Mouse (Mus musculus) MEL (cell line): Measurements from ENCODE around the gene Pde4a. TPM values are rescaled to one million over a fixed set of nuclear protein-coding genes. Genes with fewer than 3 reads are reported as not detected.
A peak's percentile ranks its signal among the peaks of the same experiment; 100 is the strongest.

Experiments
- DNase-seq: peaks from one replicate; pipeline ENCODE4 v3.0.0; 2011; ENCODE audit warnings: low read depth, low spot score
- H3K27ac ChIP-seq: 2 replicates; pipeline ENCODE4 v1.5.1; 2012; ENCODE audit warnings: low read depth, mild to moderate bottlenecking, control low read depth, low read length, moderate library complexity; ENCODE audit not compliant: control insufficient read depth
- H3K27me3 ChIP-seq, 2 experiments: fragments of 150-350 bp in 1 of 2; sonication (generic) in 1 of 2; 2 replicates each; pipeline ENCODE4 v1.6.1; 2012; ENCODE audit warnings: low read length in 2 of 2, mild to moderate bottlenecking in 2 of 2, improper control_type of control experiment in 1 of 2, moderate library complexity in 1 of 2; ENCODE audit not compliant: insufficient read depth in 2 of 2, control insufficient read depth in 1 of 2
- H3K36me3 ChIP-seq, 2 experiments: 2 replicates each; pipeline ENCODE4 v1.6.1; 2012 to 2014; ENCODE audit warnings: low read length in 2 of 2, improper control_type of control experiment in 1 of 2, inconsistent platforms in 1 of 2, mild to moderate bottlenecking in 1 of 2; ENCODE audit not compliant: insufficient read depth in 2 of 2, control insufficient read depth in 1 of 2
- H3K4me1 ChIP-seq, 2 experiments: fragments of 150-350 bp in 1 of 2; sonication (generic) in 1 of 2; 2 replicates each; pipeline ENCODE4 v1.6.1; 2012; ENCODE audit warnings: low read length in 2 of 2, improper control_type of control experiment in 1 of 2, mild to moderate bottlenecking in 1 of 2; ENCODE audit not compliant: insufficient read depth in 2 of 2, control insufficient read depth in 1 of 2
- H3K4me3 ChIP-seq, 2 experiments: fragments of 150-350 bp in 1 of 2; sonication (generic) in 1 of 2; 2 replicates each; pipeline ENCODE4 v1.5.1; 2012; ENCODE audit warnings: low read depth in 2 of 2, low read length in 2 of 2, mild to moderate bottlenecking in 2 of 2, moderate library complexity in 2 of 2, control low read depth in 1 of 2, improper control_type of control experiment in 1 of 2; ENCODE audit not compliant: control insufficient read depth in 1 of 2, insufficient read depth in 1 of 2
- H3K79me2 ChIP-seq: 2 replicates; pipeline ENCODE4 v1.6.1; 2012; ENCODE audit warnings: mild to moderate bottlenecking, low read length, moderate library complexity; ENCODE audit not compliant: control insufficient read depth, poor library complexity, insufficient read depth
- H3K9ac ChIP-seq: 2 replicates; pipeline ENCODE4 v1.6.1; 2012; ENCODE audit warnings: low read depth, mild to moderate bottlenecking, control low read depth, low read length, moderate library complexity; ENCODE audit not compliant: control insufficient read depth, poor library complexity, severe bottlenecking
- H3K9me3 ChIP-seq: fragments of 150-350 bp; sonication (generic); replicated peaks from 2 replicates; pipeline ENCODE4 v1.6.1; 2012; ENCODE audit warnings: mild to moderate bottlenecking, low read length, improper control_type of control experiment, moderate library complexity; ENCODE audit not compliant: insufficient read depth
- BHLHE40 ChIP-seq: IDR thresholded peaks from 2 replicates; pipeline ENCODE4 v1.6.1; 2012; ENCODE audit warnings: low read depth, mild to moderate bottlenecking, inconsistent platforms, low read length, improper control_type of control experiment, borderline replicate concordance
- CHD1 ChIP-seq: IDR thresholded peaks from 2 replicates; pipeline ENCODE4 v1.6.1; 2012; ENCODE audit warnings: low read depth, mild to moderate bottlenecking, inconsistent platforms, low read length, improper control_type of control experiment
- CHD2 ChIP-seq: IDR thresholded peaks from 2 replicates; pipeline ENCODE4 v1.6.1; 2011; ENCODE audit warnings: low read length, improper control_type of control experiment
- CTCF ChIP-seq, 3 experiments: IDR thresholded peaks in 2 of 3; conservative IDR thresholded peaks in 1 of 3; 2 replicates each; pipeline ENCODE4 v1.5.1; 2011 to 2012; ENCODE audit warnings: low read length in 3 of 3, low read depth in 2 of 3, mild to moderate bottlenecking in 2 of 3, improper control_type of control experiment in 1 of 3, inconsistent platforms in 1 of 3, mixed read lengths in 1 of 3, moderate library complexity in 1 of 3; ENCODE audit not compliant: control insufficient read depth in 1 of 3, insufficient read depth in 1 of 3, poor library complexity in 1 of 3, severe bottlenecking in 1 of 3
- GABPA ChIP-seq: IDR thresholded peaks from 2 replicates; pipeline ENCODE4 v1.6.1; 2012; ENCODE audit warnings: low read depth, mild to moderate bottlenecking, inconsistent platforms, low read length, improper control_type of control experiment, moderate library complexity
- GATA1 ChIP-seq: IDR thresholded peaks from 2 replicates; pipeline ENCODE4 v1.6.1; 2011; ENCODE audit warnings: low read depth, low read length, improper control_type of control experiment
- KAT2A ChIP-seq: conservative IDR thresholded peaks from 2 replicates; pipeline ENCODE4 v1.6.1; 2012; ENCODE audit warnings: low read depth, low read length, improper control_type of control experiment, inconsistent platforms
- NRF1 ChIP-seq: IDR thresholded peaks from 2 replicates; pipeline ENCODE4 v1.6.1; 2014; ENCODE audit warnings: low read depth, mild to moderate bottlenecking, inconsistent platforms, low read length, improper control_type of control experiment, moderate library complexity; ENCODE audit not compliant: poor library complexity, insufficient read depth, severe bottlenecking
- POLR2AphosphoS5 ChIP-seq: IDR thresholded peaks from 2 replicates; pipeline ENCODE4 v1.6.1; 2012; ENCODE audit warnings: low read depth, borderline replicate concordance, mild to moderate bottlenecking, inconsistent platforms, low read length, moderate library complexity, mixed read lengths
- SMC3 ChIP-seq: IDR thresholded peaks from 2 replicates; pipeline ENCODE4 v1.6.1; 2011; ENCODE audit warnings: low read depth, low read length, improper control_type of control experiment
- TAL1 ChIP-seq: IDR thresholded peaks from 2 replicates; pipeline ENCODE4 v1.6.1; 2012; ENCODE audit warnings: mild to moderate bottlenecking, inconsistent platforms, low read length, moderate library complexity, mixed read lengths
- UBTF ChIP-seq: IDR thresholded peaks from 2 replicates; pipeline ENCODE4 v1.6.1; 2012; ENCODE audit warnings: low read depth, mild to moderate bottlenecking, inconsistent platforms, low read length, improper control_type of control experiment, moderate library complexity, borderline replicate concordance; ENCODE audit not compliant: insufficient read depth
- ZKSCAN1 ChIP-seq: IDR thresholded peaks from 2 replicates; pipeline ENCODE4 v1.6.1; 2012; ENCODE audit warnings: low read depth, mild to moderate bottlenecking, inconsistent platforms, low read length, improper control_type of control experiment, moderate library complexity
- polyA plus RNA-seq, 2 experiments: library from polyadenylated mRNA; stranded (reverse) in 1 of 2; unstranded in 1 of 2; fragments of >175 nt in 1 of 2; fragments of >200 nt in 1 of 2; gene quantifications; 2 replicates each; pipeline versions ENCODE4 v1.2.1 to v1.2.4; 2012; ENCODE audit warnings: low replicate concordance in 2 of 2, low read depth in 1 of 2; ENCODE audit not compliant: insufficient read length in 2 of 2, insufficient read depth in 1 of 2, missing spikeins in 1 of 2
- total RNA-seq: library from RNA; depleted of rRNA; stranded (reverse); fragments of 300-350 nt; gene quantifications from 2 replicates; pipeline ENCODE4 v1.2.3, GENCODE M21; 2012

The Pde4a gene
- total and polyA plus RNA-seq, 3 experiments, result 16.6 to 53.9 (median 45.6) TPM

GRCm38 (mm10) chr9:21126259-21126627, 39.3 kb upstream of the Pde4a start:
- no peaks in the 10 kb centered on the region for H3K27me3 ChIP-seq
- H3K4me1 ChIP-seq, result peaks cover 12 to 33% of the 10 kb centered on the region in 2 experiments
- H3K4me3 ChIP-seq, result no peak overlapping the region
- H3K36me3 ChIP-seq, result peaks cover 2 to 28% of the 10 kb centered on the region in 2 experiments; a peak in 3 of 4 replicates
- TF ChIP-seq KAT2A (no peak), TAL1 (peak; percentile 85)
- peaks cover 8% of the 10 kb centered on the region for H3K79me2 ChIP-seq
- H3K27ac ChIP-seq, result peak overlapping the region; percentile 78
- DNase-seq, result peak; percentile 100
- no peaks in the 10 kb centered on the region for H3K9me3 ChIP-seq
- peak overlapping the region; percentile 41 for H3K9ac ChIP-seq

GRCm38 (mm10) chr9:21131059-21131956, 34.2 kb upstream of the Pde4a start, which contains the start of gene Tyk2:
Gene Tyk2, minus strand, starts transcription at chr9:21131243.
- peak; percentile 100 for DNase-seq
- Histone ChIP-seq H3K79me2 (peaks cover 8% of the 10 kb centered on the region), H3K9ac (peak within 1 kb of the TSS; percentile 73), H3K27me3 (no peaks in the 10 kb centered on the region), H3K9me3 (no peaks in the 10 kb centered on the region), H3K4me1 (peaks cover 8 to 40% of the 10 kb centered on the region in 2 experiments), H3K4me3 (peak within 1 kb of the TSS; percentile 64 to 79), H3K27ac (peak within 1 kb of the TSS; percentile 61), H3K36me3 (peaks cover 0 to 36% of the 10 kb centered on the region in 2 experiments; a peak in 2 of 4 replicates)
- TF ChIP-seq GATA1 (no peak), POLR2AphosphoS5 (peak; percentile 71)

GRCm38 (mm10) chr9:21132102-21132775, 33.3 kb upstream of the Pde4a start:
- Histone ChIP-seq H3K9me3 (no peaks in the 10 kb centered on the region), H3K27me3 (no peaks in the 10 kb centered on the region), H3K4me3 (0 out of 4 replicates have a peak overlapping the region, but pooled peaks have one; percentile 0 to 1), H3K79me2 (peaks cover 8% of the 10 kb centered on the region), H3K4me1 (peaks cover 4 to 32% of the 10 kb centered on the region in 2 experiments), H3K36me3 (peaks cover 3 to 27% of the 10 kb centered on the region in 2 experiments; a peak in 3 of 4 replicates), H3K27ac (no peak overlapping the region), H3K9ac (peak overlapping the region; percentile 10; the same call in 1 of the 2 replicates)
- TF ChIP-seq UBTF (no peak), BHLHE40 (no peak), NRF1 (no peak), GABPA (no peak), ZKSCAN1 (no peak), SMC3 (no peak), CHD2 (no peak), CTCF (IDR thresholded peaks at IDR 0.05 in 2 of 3, conservative IDR thresholded peaks at IDR 0.05 in 1 of 3; ENCODE audit: control insufficient read depth in 1 of 3, insufficient read depth in 1 of 3, low read depth in 2 of 3, low read length in 3 of 3, poor library complexity in 1 of 3, severe bottlenecking in 1 of 3) (peak in 1 of 3 experiments; percentile 57; a peak in 2 of 6 replicates), CHD1 (no peak)
- DNase-seq, result peak; percentile 92
